Comparison of ENCODE assay signal across 8 mouse cellular contexts in genomic region chr4:149988931-149989556, GRCm38 (mm10). TPM values are rescaled to one million over a fixed set of nuclear protein-coding genes. Genes with fewer than 3 reads are reported as not detected.
DNase-seq lines count a peak whose midpoint lies in the region; ATAC-seq and TF ChIP-seq lines count a peak whose summit lies in the region.

No protein-coding gene starts in this region.

- no peaks in the 10 kb centered on the region; the same call in 1 of the 2 replicates for H3K27me3 ChIP-seq in hindbrain, embryonic 15.5 days
- H3K27me3 ChIP-seq in megakaryocyte, embryonic 14.5 days (replicated peaks), result no peaks in the 10 kb centered on the region

- WGBS in hindbrain, embryonic 15.5 days, result 9% methylated on average over 21 of the region's 21 CpGs

- peak overlapping the region; percentile 61 for H3K4me2 ChIP-seq in hindbrain, embryonic 15.5 days

- intact Hi-C loops in left cerebral cortex, adult 2 months (cut with DNase I), result no loop called here

- H3K4me1 ChIP-seq in hindbrain, embryonic 15.5 days (replicated peaks), result peaks cover 33% of the 10 kb centered on the region
- H3K4me1 ChIP-seq in megakaryocyte, embryonic 14.5 days, result peaks cover 45% of the 10 kb centered on the region

- peak; percentile 90 for ATAC-seq in hindbrain, embryonic 15.5 days (ENCODE audit: low FRiP score, low read depth)

- H3K9ac ChIP-seq in hindbrain, embryonic 15.5 days, result peak overlapping the region; percentile 41

- no peaks in the 10 kb centered on the region for H3K36me3 ChIP-seq in hindbrain, embryonic 15.5 days
- peaks cover 64% of the 10 kb centered on the region for H3K36me3 ChIP-seq in megakaryocyte, embryonic 14.5 days (replicated peaks; ENCODE audit: low read length)

- peak overlapping the region; percentile 81 for H3K27ac ChIP-seq in hindbrain, embryonic 15.5 days (replicated peaks)
- peak overlapping the region; percentile 37 for H3K27ac ChIP-seq in left cerebral cortex, adult 2 months

- peak; percentile 91 for DNase-seq in ZHBTc4 (ENCODE audit: low read depth, low spot score)
- DNase-seq in cerebellum, postnatal 4 days (ENCODE audit: low spot score in 2 of 2), result peak; percentile 64 to 89
- peak; percentile 78 to 83 for DNase-seq in frontal cortex, postnatal 36 days (ENCODE audit: low spot score in 2 of 2)
- DNase-seq in left cerebral cortex, adult 2 months (ENCODE audit: extremely low spot score in 1 of 2, low spot score in 2 of 2), result peak; percentile 82 to 87
- peak; percentile 93 for DNase-seq in right cerebral cortex, postnatal 10 days (ENCODE audit: low spot score in 2 of 2)
- DNase-seq in urinary bladder, postnatal 25 days (ENCODE audit: low spot score), result peak; percentile 82

- TF ChIP-seq CTCF in left cerebral cortex, adult 2 months (IDR thresholded peaks at IDR 0.05), result no peak

- no peaks in the 10 kb centered on the region for H3K9me3 ChIP-seq in hindbrain, embryonic 15.5 days
- H3K9me3 ChIP-seq in megakaryocyte, embryonic 14.5 days, result no peaks in the 10 kb centered on the region

- H3K4me3 ChIP-seq in hindbrain, embryonic 15.5 days, result peak overlapping the region; percentile 25
- peak overlapping the region; percentile 40 for H3K4me3 ChIP-seq in left cerebral cortex, adult 2 months
- peak overlapping the region; percentile 90 for H3K4me3 ChIP-seq in megakaryocyte, embryonic 14.5 days (replicated peaks)

RNA-seq across cellular contexts. Expression of gene H6pd, which starts 19.8 kb away (rescaled TPM):
- polyA plus RNA-seq in hindbrain, embryonic 15.5 days (2015; fragmentation: Nextera tagmentation; extraction: Ambion mirVana), result 3.0 and 3.4 TPM in 2 replicates
- 10 to 100 TPM; 11.6 to 16.0 TPM for total RNA-seq in left cerebral cortex, adult 2 months (2021)
- 4.4 and 6.8 TPM in 2 replicates for polyA plus RNA-seq in megakaryocyte, embryonic 14.5 days (2012; ENCODE audit: insufficient read depth, low replicate concordance)

RNA-seq across cellular contexts. Expression of gene Spsb1, which starts 34.2 kb away (rescaled TPM):
- polyA plus RNA-seq in hindbrain, embryonic 15.5 days (2015; fragmentation: Nextera tagmentation; extraction: Ambion mirVana), result 7.4 and 9.5 TPM in 2 replicates
- total RNA-seq in left cerebral cortex, adult 2 months (2021), result 10 to 100 TPM; 15.2 to 17.5 TPM
- 0.75 TPM in 1 of 2 replicates, not detected in the other for polyA plus RNA-seq in megakaryocyte, embryonic 14.5 days (2012; ENCODE audit: insufficient read depth, low replicate concordance)

Comparison
In these comparisons a context has a peak if more than half of its experiments do, and no peak if none do; other contexts are left out.
1. Peak in every context shown above with its lines: DNase-seq, ATAC-seq, H3K4me3 ChIP-seq and H3K27ac ChIP-seq.
2. H3K4me3 ChIP-seq: peak in every context shown above with its lines; median percentile 90 in megakaryocyte, embryonic 14.5 days; 40 in left cerebral cortex, adult 2 months; 25 in hindbrain, embryonic 15.5 days.